Mouse (Mus musculus) layer of hippocampus, postnatal 10 days (tissue): ENCODE measurements around the gene Kpna2. TPM values are rescaled to one million over a fixed set of nuclear protein-coding genes. Genes with fewer than 3 reads are reported as not detected.

Experiments
- total RNA-seq, 2 experiments: library from RNA; stranded (reverse); gene quantifications; 2 replicates each; pipeline ENCODE4 v1.2.3; 2021

Gene Kpna2
- total RNA-seq, 2 experiments from 2014 or later = 47.2 to 47.7 TPM

Other genes with a start within 250 kb of the Kpna2 start
- gene Pecam1, start 248.9 kb downstream of the Kpna2 start, total RNA-seq = 10 to 100 TPM; 18.5 to 19.7 TPM
- gene Milr1, start 248.3 kb downstream of the Kpna2 start, total RNA-seq = 1 to 10 TPM in 1 of 2 experiments, under 1 TPM in 1; 0.62 to 1.3 TPM
- gene Polg2, start 220.0 kb downstream of the Kpna2 start, total RNA-seq = 1 to 10 TPM; 3.9 to 5.6 TPM
- gene Ddx5, start 210.4 kb downstream of the Kpna2 start, total RNA-seq = 100 to 1,000 TPM; 692 to 786 TPM
- gene Cep95, start 210.3 kb downstream of the Kpna2 start, total RNA-seq = 10 to 100 TPM; 11.3 to 12.9 TPM
- 10 to 100 TPM; 29.5 to 31.1 TPM for gene Smurf2, start 78.8 kb downstream of the Kpna2 start, total RNA-seq
- 1 to 10 TPM; 3.0 to 3.9 TPM for gene 1810010H24Rik, start 26.1 kb upstream of the Kpna2 start, total RNA-seq
- 10 to 100 TPM; 66.8 to 68.4 TPM for gene Bptf, start 132.6 kb upstream of the Kpna2 start, total RNA-seq
- 10 to 100 TPM; 24.8 to 25.9 TPM for gene Nol11, start 189.8 kb upstream of the Kpna2 start, total RNA-seq